Mouse (Mus musculus) kidney, embryonic 15.5 days (tissue): Measurements from ENCODE around the gene H2-T23. TPM values are rescaled to one million over a fixed set of nuclear protein-coding genes. Genes with fewer than 3 reads are reported as not detected.
"Not testable (repeated sequence)": the region's sequence is repeated elsewhere in the genome, so short reads cannot be mapped to it uniquely, and the experiment has no call there.

ENCODE experiments used
- ATAC-seq: fragments of 200-750 bp; cut with Nextera tagmentation; replicated peaks from 2 replicates; pipeline ENCODE4 v1.8.0; 2017; ENCODE audit warnings: moderate TSS enrichment; ENCODE audit not compliant: low FRiP score
- H3K27ac ChIP-seq: fragments of 300-500 bp; sonication (generic); 2 replicates; pipeline ENCODE4 v1.5.1; 2015; ENCODE audit warnings: mild to moderate bottlenecking, inconsistent platforms
- H3K27me3 ChIP-seq: fragments of 300-500 bp; sonication (generic); 2 replicates; pipeline ENCODE4 v1.6.1; 2015; ENCODE audit warnings: inconsistent platforms
- H3K36me3 ChIP-seq: fragments of 300-500 bp; sonication (generic); 2 replicates; pipeline ENCODE4 v1.6.1; 2015; ENCODE audit warnings: inconsistent platforms
- H3K4me1 ChIP-seq: fragments of 300-500 bp; sonication (generic); 2 replicates; pipeline ENCODE4 v1.6.1; 2015; ENCODE audit warnings: inconsistent platforms
- H3K4me2 ChIP-seq: fragments of 300-500 bp; sonication (generic); 2 replicates; pipeline ENCODE4 v1.6.1; 2015; ENCODE audit warnings: moderate library complexity, mild to moderate bottlenecking, inconsistent platforms
- H3K4me3 ChIP-seq: fragments of 300-500 bp; sonication (generic); replicated peaks from 2 replicates; pipeline ENCODE4 v1.5.1; 2015; ENCODE audit warnings: mild to moderate bottlenecking, inconsistent platforms
- H3K9ac ChIP-seq: fragments of 300-500 bp; sonication (generic); 2 replicates; pipeline ENCODE4 v1.6.1; 2015; ENCODE audit warnings: mild to moderate bottlenecking, inconsistent platforms
- H3K9me3 ChIP-seq: fragments of 300-500 bp; sonication (generic); replicated peaks from 2 replicates; pipeline ENCODE4 v1.6.1; 2016; ENCODE audit warnings: inconsistent platforms
- WGBS: fragments of 180-500 bp; shearing (Covaris S2); methylation state at CpG from one replicate; pipeline ENCODE4 v1.1.7; 2015; ENCODE audit warnings: mixed read lengths; 5-methylcytosine and 5-hydroxymethylcytosine counted together
- polyA plus RNA-seq: library from polyadenylated mRNA; unstranded; fragments of >200 nt; fragmentation: Nextera tagmentation; extraction: Ambion mirVana; gene quantifications from 2 replicates; pipeline ENCODE4 v1.2.1, GENCODE M21; 2015

H2-T23 gene
- 4.3 and 4.5 TPM in 2 replicates for polyA plus RNA-seq

DNA sequence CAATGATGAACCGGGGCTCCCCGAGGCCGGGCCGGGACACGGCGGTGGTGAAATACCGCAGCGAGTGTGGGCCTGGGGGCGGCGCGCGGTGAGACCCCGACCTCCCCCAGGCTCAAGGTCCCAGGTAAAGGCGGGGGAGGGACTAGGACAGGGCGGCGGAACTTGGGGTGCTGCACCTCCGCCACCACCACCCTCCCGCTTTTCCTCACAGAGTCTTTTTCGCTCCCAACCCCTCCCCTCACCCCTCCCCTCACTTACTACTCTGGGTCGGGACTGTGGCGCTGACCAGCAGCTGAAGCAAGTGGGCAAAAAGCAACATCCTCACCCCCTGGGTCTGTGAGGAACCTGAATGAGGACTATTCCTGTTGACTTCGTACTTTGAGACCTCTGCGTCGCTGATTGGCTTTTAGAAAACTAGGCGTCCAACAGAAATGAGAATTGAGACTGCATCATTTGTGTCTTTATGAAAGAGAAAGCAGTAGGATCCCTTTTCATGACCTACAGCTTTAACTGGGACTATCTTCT is at the start of gene H2-T23:
TSS of gene H2-T23 (minus strand) at position 505 of the 525 bp plus-strand sequence.
- Histone ChIP-seq H3K4me3 (peak within 1 kb of the TSS; percentile 54), H3K9ac (peak within 1 kb of the TSS; percentile 41), H3K4me1 (peaks cover 11% of the 10 kb centered on the region; the same call in 1 of the 2 replicates), H3K4me2 (peak within 1 kb of the TSS; percentile 97)
- H3K9me3 ChIP-seq, H3K27ac ChIP-seq, H3K27me3 ChIP-seq, H3K36me3 ChIP-seq: not testable (repeated sequence)
- peak; percentile 54; the same call in 1 of the 2 replicates for ATAC-seq
- WGBS: 1% methylated on average over 24 of the region's 25 CpGs

DNA sequence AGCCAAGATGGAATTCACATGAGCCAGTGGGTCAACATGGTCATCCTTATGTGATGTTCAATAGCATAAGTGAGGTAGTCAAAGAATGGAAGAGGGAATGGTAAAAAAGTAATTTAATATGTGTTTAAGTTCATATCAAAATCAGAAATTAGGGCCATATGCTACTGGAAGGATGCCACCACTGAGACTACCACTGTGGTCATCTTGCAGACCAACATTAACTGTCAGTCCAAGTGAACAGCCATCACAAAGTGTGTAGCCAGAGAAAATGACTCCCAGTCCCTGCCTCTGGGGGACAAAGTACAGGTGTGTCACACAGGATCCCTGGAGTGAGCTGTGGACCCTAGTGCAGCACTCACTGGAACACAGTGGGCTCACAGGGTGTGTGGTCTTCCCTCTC is 49.2 kb upstream of the H2-T23 start:
- Histone ChIP-seq H3K4me1 (peaks cover 12% of the 10 kb centered on the region), H3K27me3 (peaks cover 45% of the 10 kb centered on the region)
- H3K36me3 ChIP-seq, H3K4me3 ChIP-seq, H3K27ac ChIP-seq, H3K9me3 ChIP-seq, H3K4me2 ChIP-seq, H3K9ac ChIP-seq, ATAC-seq: not testable (repeated sequence)

DNA sequence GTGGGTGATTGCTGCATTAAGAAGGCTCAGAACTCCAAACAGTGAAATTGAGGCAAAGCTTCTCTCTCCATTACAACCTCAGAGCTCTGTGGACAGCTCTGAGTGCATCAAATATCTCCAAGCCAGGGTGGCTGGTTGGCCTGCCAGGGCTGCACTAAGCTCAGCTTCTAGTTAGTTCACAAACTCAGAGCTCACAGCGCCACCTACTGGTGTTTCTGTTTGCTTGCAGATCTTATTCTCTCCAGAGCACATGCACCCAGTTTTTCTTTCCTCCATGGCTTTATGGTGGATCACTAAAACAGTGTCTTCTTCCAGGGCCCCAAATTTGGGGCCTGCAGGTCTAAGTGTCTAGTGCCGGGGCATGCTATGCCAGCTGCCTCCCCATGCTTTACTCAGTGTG is 28.2 kb upstream of the H2-T23 start:
- no peaks in the 10 kb centered on the region for H3K9me3 ChIP-seq
- ATAC-seq: no peak
- no peaks in the 10 kb centered on the region for H3K4me1 ChIP-seq
- H3K27me3 ChIP-seq: no peaks in the 10 kb centered on the region
- no peaks in the 10 kb centered on the region for H3K36me3 ChIP-seq
- H3K9ac ChIP-seq: no peak overlapping the region
- H3K4me2 ChIP-seq: no peak overlapping the region
- no peak overlapping the region for H3K4me3 ChIP-seq
- 32% methylated on average over 2 of the region's 2 CpGs for WGBS
- no peak overlapping the region for H3K27ac ChIP-seq

DNA sequence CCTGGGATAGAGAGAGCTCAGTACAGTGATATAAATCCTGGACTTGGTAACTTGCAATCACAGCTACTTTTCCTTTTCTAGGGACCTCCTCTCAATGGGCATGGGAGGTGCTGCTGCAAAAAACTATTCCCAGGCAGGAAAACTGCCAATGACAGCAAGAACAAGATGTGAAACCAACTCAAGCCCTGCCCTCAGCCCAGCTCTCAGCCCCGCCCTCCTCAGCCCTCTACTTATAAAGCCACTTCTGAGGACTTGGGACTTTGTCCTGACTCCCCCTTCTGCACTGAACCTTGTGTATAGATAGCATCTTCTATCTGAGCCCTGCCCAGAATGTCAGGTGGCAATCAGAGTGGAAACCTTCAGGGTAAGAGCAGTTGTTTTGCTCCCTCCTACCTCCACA is 25.7 kb upstream of the H2-T23 start, which contains the start of gene Gm11127:
TSS of gene Gm11127 (minus strand) at position 10 of the 400 bp plus-strand sequence.
- not testable (repeated sequence) for H3K27me3 ChIP-seq, H3K4me3 ChIP-seq, ATAC-seq, H3K4me1 ChIP-seq, H3K27ac ChIP-seq, H3K9me3 ChIP-seq, H3K9ac ChIP-seq, H3K4me2 ChIP-seq, H3K36me3 ChIP-seq
- 80% methylated on average over 1 of the region's 1 CpGs for WGBS

DNA sequence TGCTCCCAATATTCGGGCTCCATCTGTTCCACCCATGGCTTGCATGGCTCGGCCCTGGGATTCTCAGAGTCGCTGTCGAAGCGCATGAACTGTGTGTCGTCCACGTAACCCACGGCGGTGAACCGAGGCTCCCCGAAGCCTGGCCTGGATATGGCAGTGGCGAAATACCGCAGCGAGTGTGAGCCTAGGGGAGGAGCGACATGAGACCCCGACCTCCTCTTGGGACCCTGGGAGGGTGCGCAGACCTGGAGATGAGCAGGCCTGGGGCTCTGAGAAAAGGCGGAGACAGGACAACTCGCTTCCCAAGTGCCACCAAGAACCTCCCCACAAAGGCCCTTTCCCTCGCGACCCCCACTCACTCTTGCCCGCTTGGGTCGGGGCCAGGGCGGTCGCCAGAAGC is 25.3 kb upstream of the H2-T23 start:
- 85% methylated on average over 25 of the region's 25 CpGs for WGBS
- H3K9me3 ChIP-seq, ATAC-seq, H3K27me3 ChIP-seq, H3K4me2 ChIP-seq, H3K4me1 ChIP-seq, H3K9ac ChIP-seq, H3K4me3 ChIP-seq, H3K27ac ChIP-seq, H3K36me3 ChIP-seq: not testable (repeated sequence)

DNA sequence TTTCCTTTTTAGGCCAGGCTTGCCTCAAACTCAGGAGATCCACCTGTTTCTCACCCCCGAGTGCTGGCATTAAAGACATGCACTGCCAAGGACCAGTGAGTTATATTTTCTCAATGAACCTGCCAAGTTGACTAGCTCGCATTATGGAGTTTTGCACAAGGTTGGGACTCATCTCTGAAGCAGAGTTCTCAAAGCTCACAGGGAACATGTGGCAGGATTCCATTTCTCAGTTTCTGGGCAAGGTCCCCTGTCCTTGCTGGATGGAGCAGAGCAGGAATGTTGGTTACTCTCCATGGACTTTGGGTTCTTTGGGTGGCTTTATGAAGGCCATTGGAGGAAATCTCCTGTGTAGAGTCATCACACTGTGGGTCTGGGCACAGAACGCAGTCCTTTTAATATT is 10.6 kb upstream of the H2-T23 start:
- no peak overlapping the region for H3K27ac ChIP-seq
- H3K9me3 ChIP-seq: no peaks in the 10 kb centered on the region
- peak overlapping the region; percentile 80 for H3K4me2 ChIP-seq
- H3K4me3 ChIP-seq: peak overlapping the region; percentile 47
- no peak for ATAC-seq
- H3K4me1 ChIP-seq: peaks cover 6% of the 10 kb centered on the region
- H3K36me3 ChIP-seq: no peaks in the 10 kb centered on the region
- 84% methylated on average over 3 of the region's 3 CpGs for WGBS
- H3K9ac ChIP-seq: 0 out of 2 replicates have a peak overlapping the region, but pooled peaks have one; percentile 29
- no peaks in the 10 kb centered on the region for H3K27me3 ChIP-seq

GRCm38 (mm10) chr17:36042610-36043169 is 10.0 kb upstream of the H2-T23 start, which contains the start of the genes H2-T22 and Gm6034:
Gene H2-T22, minus strand, starts transcription at chr17:36042747.
Gene Gm6034, plus strand, starts transcription at chr17:36042961.
- H3K27me3 ChIP-seq, H3K36me3 ChIP-seq, H3K4me1 ChIP-seq, H3K9me3 ChIP-seq: not testable (repeated sequence)
- H3K27ac ChIP-seq: 0 out of 2 replicates have a peak within 1 kb of the TSS, but pooled peaks have one; percentile 37
- ATAC-seq: peak; percentile 98
- peak within 1 kb of the TSS; percentile 47 for H3K9ac ChIP-seq
- peak within 1 kb of the TSS; percentile 80 for H3K4me2 ChIP-seq
- WGBS: 2% methylated on average over 12 of the region's 12 CpGs
- H3K4me3 ChIP-seq: peak within 1 kb of the TSS; percentile 47

DNA sequence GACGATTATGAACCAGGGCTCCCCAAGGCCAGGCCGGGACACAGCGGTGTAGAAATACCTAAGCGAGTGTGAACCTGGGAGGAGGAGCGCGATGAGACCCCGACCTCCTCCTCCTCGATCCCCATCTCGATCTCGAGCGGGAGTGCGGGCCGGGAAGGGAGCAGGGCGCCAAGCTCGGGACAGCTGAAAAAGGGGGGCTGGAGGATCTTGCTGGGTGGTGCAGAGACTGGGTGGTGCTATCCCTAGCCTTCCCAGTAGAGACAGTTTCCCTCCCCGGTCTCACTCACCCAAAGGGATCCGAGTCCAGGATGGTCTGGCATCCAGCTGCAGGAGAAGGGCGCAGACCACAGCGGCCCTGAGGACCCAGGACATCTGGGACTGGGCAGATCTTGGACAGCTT is 9.4 kb upstream of the H2-T23 start:
- H3K9ac ChIP-seq: peak overlapping the region; percentile 47
- peak; percentile 77 for ATAC-seq

GRCm38 (mm10) chr17:36040604-36041003 is 7.9 kb upstream of the H2-T23 start:
- not testable (repeated sequence) for H3K9me3 ChIP-seq, H3K4me2 ChIP-seq, H3K4me3 ChIP-seq, H3K4me1 ChIP-seq, H3K9ac ChIP-seq, ATAC-seq, H3K36me3 ChIP-seq, H3K27ac ChIP-seq, H3K27me3 ChIP-seq
- 83% methylated on average over 2 of the region's 2 CpGs for WGBS

More for the DNA sequence above, 9.4 kb upstream of the H2-T23 start:
- Histone ChIP-seq H3K4me3 (peak overlapping the region; percentile 47), H3K4me2 (peak overlapping the region; percentile 80)
- not testable (repeated sequence) for H3K27ac ChIP-seq, H3K27me3 ChIP-seq, H3K36me3 ChIP-seq, H3K9me3 ChIP-seq, H3K4me1 ChIP-seq
- WGBS: under 1% methylated on average over 19 of the region's 19 CpGs

DNA sequence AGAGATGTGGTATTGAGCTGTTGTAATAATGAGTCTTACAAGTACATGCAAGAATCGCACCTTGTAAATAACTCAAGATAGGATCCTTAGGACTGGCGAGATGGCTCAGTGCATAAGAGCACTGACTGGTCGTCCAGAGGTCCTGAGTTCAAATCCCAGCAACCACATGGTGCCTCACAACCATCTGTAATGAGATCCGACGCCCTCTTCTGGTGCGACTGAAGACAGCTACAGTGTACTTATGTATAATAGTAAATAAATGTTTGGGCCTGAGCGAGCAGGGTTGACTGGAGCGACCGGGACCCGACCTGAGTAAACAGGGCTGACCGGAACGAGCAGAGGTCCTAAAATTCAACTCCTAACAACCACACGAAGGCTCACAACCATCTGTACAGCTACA is 3.5 kb upstream of the H2-T23 start:
- H3K27me3 ChIP-seq, H3K9ac ChIP-seq, H3K4me2 ChIP-seq, H3K9me3 ChIP-seq, H3K4me3 ChIP-seq, H3K27ac ChIP-seq, ATAC-seq, H3K36me3 ChIP-seq: not testable (repeated sequence)
- H3K4me1 ChIP-seq: peaks cover 11% of the 10 kb centered on the region; the same call in 1 of the 2 replicates
- 84% methylated on average over 13 of the region's 13 CpGs for WGBS

- H3K4me1 ChIP-seq: peaks cover 11% of the 10 kb centered on the region; the same call in 1 of the 2 replicates
- H3K4me3 ChIP-seq, H3K27ac ChIP-seq, H3K9ac ChIP-seq, H3K9me3 ChIP-seq, H3K27me3 ChIP-seq, H3K36me3 ChIP-seq, H3K4me2 ChIP-seq: not testable (repeated sequence)
- ATAC-seq: 0 out of 2 replicates have a peak, but pooled peaks have one; percentile 41
- WGBS: 39% methylated on average over 3 of the region's 3 CpGs
Observed at GRCm38 (mm10) chr17:36035010-36035638, 2.5 kb upstream of the H2-T23 start.

- H3K4me2 ChIP-seq, H3K27me3 ChIP-seq, H3K9ac ChIP-seq, H3K36me3 ChIP-seq, H3K4me3 ChIP-seq, H3K9me3 ChIP-seq, ATAC-seq, H3K27ac ChIP-seq: not testable (repeated sequence)
- H3K4me1 ChIP-seq: peaks cover 11% of the 10 kb centered on the region; the same call in 1 of the 2 replicates
- 51% methylated on average over 3 of the region's 3 CpGs for WGBS
Observed at GRCm38 (mm10) chr17:36034524-36034923, 1.9 kb upstream of the H2-T23 start.
